Mouse (Mus musculus) retina, postnatal 1 day (tissue): ENCODE measurements at regions not wholly inside any gene's neighbourhood (a gene's known extent, or its start where the extent isn't known, plus 50 kb on each side); places are given as distances from the start of the nearest gene placed in this dataset.
A peak's percentile ranks its signal among the peaks of the same experiment; 100 is the strongest.

Experiments used
- DNase-seq: peaks from one replicate; pipeline ENCODE4 v3.0.0-alpha.2; 2012

GRCm38 (mm10) chr1:142838663-142839062 is 801.8 kb upstream of the B3galt2 start:
- DNase-seq, result no peak

DNA sequence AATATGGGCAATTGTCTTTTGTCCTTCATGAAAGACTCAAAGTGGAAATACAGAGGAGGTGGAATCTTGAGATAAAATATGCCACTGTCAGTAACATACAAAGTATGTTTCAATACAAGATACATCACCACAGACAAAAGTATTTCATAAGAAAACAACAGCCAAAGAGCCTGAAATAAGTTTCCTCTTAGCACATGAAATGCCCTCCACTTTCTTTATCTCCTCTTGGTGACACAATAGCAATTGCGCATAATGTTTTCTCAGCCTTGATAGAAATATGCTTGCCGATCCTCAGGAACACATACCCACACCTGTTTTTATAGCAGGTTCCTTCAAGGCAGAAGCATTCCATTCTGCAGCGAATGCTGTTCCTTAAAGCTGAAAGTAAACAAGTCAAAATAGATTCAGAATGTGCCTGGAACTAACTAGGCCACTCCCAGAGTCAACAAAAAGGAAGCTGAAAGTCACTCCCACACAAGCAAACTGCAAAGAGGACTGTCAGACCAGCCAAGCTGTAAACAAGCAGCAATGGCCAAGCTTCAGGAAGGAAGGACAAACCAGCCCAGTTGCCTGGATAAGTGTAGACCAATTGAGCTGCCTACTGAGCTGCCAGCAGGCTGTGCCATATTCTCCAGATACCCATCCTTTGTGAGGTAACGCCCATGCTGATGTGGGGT is 773.3 kb upstream of the B3galt2 start:
- DNase-seq, result no peak

DNA sequence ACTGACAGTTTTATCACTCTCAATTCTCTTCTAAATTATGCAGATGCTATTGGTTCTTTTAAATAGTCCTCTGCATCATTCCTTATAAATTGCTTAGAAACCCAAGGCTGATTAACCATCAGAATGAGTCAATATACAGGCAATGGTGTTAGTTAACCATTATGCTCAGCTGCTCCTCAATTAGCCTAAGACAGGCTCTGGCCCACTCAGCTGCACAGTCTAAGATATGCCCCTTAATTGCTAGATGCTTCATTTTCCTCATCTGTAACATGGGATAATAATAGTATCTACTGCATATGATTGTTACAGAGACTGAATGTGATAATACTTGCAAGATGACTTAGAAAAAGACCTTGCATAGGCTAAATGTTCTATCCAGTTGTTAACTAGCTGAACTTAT is 748.6 kb upstream of the B3galt2 start:
- DNase-seq, result no peak

DNA sequence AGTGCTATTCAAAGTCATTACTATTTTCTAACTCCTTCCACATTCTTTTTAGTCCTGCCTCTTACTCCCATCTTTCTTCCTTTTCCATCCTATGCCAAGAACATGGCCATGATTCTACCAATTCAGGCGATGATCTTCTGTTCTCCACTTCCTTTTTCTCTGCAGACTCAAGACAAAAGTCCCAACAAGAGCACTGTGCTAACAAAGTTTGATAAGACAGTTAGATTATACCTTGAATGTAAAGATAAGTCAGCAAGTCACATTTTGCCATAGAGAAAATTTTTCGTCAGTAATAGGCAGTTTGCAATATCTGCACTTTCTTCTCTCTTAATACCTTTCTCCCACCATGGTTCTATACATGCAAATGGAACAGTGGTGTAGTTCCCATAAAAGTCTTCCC is 747.3 kb upstream of the B3galt2 start:
- DNase-seq, result no peak

DNA sequence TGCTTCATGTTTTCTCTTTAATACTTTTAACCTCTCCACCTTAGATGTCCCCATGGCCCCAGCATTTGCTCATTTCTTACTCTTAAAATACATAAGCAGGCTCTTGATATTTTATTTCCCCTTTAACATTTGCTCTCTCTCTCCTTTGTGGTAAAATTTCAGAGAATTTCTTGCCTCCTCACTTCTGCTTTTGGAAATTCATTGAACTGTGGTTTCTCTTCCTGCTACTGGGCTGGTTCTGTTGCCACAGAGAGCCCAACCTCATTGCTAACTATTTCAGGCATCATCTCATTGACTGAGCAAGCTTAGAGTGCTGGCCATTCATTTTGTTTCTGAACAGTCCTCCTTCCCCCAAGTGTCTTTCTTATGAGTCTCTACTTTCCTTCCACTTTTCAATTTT is 746.3 kb upstream of the B3galt2 start:
- DNase-seq, result no peak

DNA sequence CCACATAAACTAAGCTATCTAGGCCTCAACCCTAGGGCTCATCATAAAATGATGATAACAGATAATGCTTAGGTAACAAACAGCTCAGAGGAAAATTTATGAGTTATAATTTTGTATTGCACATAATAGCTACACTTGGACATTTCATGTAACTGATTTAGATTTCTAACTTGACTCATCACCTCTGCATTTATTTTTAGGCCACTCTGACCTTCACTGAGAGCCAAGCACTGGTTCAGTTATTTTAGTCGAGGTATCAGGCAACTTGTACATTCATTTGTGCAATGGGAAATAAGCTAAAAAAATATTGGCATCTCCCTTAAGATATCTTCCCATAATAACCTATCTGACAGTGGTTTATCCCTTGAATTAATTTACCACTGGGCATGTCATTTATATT is 745.4 kb upstream of the B3galt2 start:
- DNase-seq, result no peak

- DNase-seq, result no peak
These were observed 730.6 kb upstream of the B3galt2 start for GRCm38 (mm10) chr1:142909907-142910306.

DNA sequence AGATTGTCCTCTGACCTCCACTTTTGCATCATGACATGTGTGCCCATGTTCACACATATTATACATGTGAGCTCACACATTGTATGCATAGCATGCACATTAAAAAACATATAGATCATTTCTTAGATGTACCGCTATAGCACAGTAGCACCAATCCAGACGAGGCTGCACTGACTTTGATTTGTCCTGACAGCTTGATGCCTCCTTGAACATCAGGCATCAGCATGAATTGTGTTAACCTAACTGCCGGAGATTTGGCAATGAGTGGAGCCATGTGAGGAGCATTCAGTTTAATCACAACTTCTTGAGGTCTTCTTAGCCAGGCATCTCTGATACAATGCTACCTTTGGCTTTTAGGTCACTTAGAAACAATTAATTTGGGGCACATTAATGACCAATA is 683.8 kb upstream of the B3galt2 start:
- peak; percentile 66 for DNase-seq

DNA sequence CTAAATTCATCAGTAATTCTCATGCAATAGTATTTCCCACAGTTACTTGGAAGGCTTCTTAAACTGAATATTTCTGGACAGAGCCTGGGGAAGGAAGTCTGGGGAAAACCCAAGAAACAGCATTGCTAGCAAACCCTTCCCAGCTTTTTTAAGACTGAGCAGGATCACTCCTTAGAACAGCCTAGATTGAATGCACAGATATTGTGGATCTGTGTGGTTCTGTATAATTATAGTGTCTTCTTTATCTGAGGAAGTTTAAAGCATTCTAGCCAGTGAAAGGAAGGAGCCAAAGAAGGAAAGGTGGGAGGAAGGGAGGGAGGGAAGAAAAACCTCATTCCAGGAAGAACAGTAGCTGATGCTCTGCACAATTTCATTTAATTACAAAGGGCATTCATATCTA is 669.0 kb upstream of the B3galt2 start:
- DNase-seq, result no peak

DNA sequence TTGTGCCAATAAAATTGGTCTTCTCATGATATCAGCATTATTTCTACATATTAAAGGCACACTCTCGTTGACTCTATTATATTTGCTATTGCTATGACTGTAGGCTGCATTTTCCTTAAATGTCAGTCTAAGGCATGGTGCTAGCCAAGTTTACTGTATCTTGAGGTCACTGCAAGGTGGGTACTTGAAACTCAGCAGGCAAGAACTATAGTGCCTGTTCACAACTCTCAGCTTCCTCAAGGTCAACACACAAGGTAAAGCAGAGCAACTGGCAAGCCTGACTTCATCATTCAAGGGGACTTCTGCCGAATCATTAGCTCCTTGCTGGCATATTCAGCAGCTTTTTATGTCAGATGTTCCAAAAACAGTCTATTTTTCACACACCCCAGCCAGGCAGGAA is 667.1 kb upstream of the B3galt2 start:
- no peak for DNase-seq

- DNase-seq, result no peak
These were observed 657.5 kb upstream of the B3galt2 start for GRCm38 (mm10) chr1:142982994-142983393.

DNA sequence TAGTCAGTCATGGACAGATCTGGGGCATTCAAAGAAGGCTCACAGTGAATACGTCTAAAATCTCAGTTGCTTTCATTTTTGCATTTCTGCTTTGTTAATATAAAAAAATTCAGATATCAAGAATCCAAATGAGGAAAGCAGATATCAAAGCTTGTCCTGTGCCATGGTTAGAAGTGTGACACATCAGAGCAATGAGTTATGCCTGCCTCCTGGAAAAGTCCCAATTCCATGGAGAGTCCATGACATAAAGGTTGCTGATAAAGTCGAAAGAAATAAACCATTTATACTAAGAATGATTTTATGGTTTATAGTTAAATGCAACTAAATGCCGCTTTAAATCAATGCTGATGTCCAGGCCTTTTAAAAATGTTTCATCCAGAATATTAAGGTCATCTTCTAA is 656.8 kb upstream of the B3galt2 start:
- DNase-seq, result no peak

- DNase-seq, result no peak
These were observed 654.9 kb upstream of the B3galt2 start for GRCm38 (mm10) chr1:142985516-142985915.

GRCm38 (mm10) chr1:143000216-143000615 is 640.2 kb upstream of the B3galt2 start:
- DNase-seq, result no peak

GRCm38 (mm10) chr1:143001112-143001511 is 639.4 kb upstream of the B3galt2 start:
- DNase-seq, result no peak

GRCm38 (mm10) chr1:143006045-143006444 is 634.4 kb upstream of the B3galt2 start:
- DNase-seq, result no peak

GRCm38 (mm10) chr1:143019982-143020381 is 620.5 kb upstream of the B3galt2 start:
- no peak for DNase-seq

DNA sequence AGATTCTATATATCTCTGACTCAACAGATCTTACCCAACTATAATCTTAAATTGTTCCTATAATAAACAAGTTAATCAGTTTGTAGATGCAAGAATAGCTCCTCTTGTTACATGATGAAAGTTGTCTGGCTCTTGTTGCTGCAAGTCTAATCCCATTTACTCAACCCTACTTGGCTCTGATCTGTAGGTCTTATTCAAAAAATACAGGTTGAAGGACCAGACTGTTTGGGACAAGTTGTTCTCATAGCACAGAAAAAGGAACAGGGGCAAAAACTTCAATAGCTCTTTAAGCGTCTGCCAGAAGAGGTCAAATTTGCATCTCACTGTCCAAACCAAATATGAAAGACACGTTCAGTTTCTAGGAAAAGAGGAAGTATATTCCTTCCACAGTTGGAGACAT is 587.3 kb upstream of the B3galt2 start:
- no peak for DNase-seq

GRCm38 (mm10) chr1:143053599-143053998 is 586.9 kb upstream of the B3galt2 start:
- peak; percentile 6 for DNase-seq

DNA sequence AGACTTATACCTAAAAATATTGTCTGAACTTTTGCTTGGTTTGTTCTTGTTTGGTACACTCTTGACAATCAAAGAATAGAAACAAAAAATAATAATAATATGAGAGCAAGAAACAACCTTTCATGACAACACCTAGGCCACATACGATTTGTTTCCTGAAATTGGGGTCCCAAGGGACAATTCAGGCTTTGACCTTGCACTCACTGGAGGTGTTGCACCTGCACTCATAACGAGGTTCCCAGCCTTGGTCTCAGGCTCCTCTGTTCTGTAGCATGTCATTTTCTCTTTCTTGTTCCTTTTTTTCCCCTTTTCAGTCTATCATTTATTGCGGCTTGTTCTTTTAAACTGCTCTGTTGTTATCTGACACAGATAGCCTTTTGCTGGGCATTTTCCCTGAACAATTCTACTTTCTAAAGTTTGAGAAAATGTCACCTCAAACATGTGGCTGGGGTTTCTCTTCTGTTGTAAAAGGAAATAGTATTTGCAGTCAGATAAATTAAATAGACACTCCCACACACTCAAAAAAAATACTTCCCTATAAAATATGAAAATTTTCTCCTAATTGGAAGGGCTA is 585.9 kb upstream of the B3galt2 start:
- no peak for DNase-seq

DNA sequence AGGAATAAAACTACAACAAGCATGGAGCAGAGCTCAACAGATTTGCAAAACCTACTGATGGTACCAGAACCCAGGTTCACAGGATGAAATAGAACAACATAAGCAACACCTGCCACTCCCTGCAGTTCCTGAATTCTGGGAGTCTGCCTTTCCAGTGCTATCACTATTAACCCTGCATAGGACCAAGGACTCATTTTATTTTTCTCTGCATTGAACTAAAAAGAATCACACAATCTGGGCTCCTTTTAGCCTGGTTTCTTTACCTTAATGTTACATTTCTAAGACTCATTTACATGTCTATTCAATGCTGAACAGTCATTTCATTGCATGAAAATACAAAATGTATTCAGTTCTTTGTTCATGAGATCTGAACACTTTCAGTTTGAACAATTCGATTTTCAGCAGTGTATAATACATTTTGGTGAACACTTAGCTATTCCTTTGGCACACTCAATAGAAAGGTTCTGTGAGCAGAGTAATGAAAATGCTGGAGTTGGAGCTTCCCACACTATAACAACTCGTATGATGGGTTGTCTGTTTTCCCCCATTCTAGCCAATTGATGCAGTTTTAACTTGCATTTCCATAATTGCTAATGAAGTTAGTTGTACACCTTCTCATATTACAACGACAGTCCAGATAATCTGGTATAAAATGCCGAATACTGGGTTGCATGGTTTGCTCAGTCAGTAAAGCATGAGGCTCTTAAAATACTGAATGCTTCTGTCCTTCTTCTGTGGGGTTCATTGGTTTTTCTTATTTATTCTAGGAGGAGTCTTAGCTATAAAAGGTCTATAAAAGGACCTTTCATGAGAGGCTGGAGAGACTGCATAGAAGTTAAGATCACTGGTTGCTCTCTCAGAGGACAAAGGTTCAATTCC is 579.5 kb upstream of the B3galt2 start:
- no peak for DNase-seq

GRCm38 (mm10) chr1:143065493-143065892 is 575.0 kb upstream of the B3galt2 start:
- DNase-seq, result no peak

GRCm38 (mm10) chr1:143071781-143072382 is 568.6 kb upstream of the B3galt2 start:
- DNase-seq, result peak; percentile 52

- no peak for DNase-seq
These were observed 565.5 kb upstream of the B3galt2 start for GRCm38 (mm10) chr1:143074999-143075398.
